Mouse (Mus musculus): ENCODE measurements around the gene Cox11. TPM values are rescaled to one million over a fixed set of nuclear protein-coding genes. Genes with fewer than 3 reads are reported as not detected.

The Cox11 gene
- polyA plus RNA-seq, 1 experiment, result not detected

- Histone ChIP-seq H3K4me1 (ENCODE audit: control insufficient read depth, insufficient read depth, low read length) (no peaks in the 10 kb centered on the region), H3K27ac (ENCODE audit: insufficient read depth, low read depth, low read length) (no peak overlapping the region), H3K4me3 (ENCODE audit: insufficient read depth, low read depth, low read length) (no peak overlapping the region)
- WGBS, result 43% methylated on average over 6 of the region's 6 CpGs
- TF ChIP-seq POLR2A (IDR thresholded peaks at IDR 0.05; ENCODE audit: insufficient read depth, low read depth, low read length) (no peak), CTCF (IDR thresholded peaks at IDR 0.05; ENCODE audit: insufficient read depth, low read depth, low read length) (no peak)
Observed at GRCm38 (mm10) chr11:90623477-90623876, 14.5 kb upstream of the Cox11 start.

GRCm38 (mm10) chr11:90625174-90625573 is 12.8 kb upstream of the Cox11 start:
- no peak overlapping the region for H3K4me3 ChIP-seq (ENCODE audit: insufficient read depth, low read depth, low read length)
- TF ChIP-seq CTCF (IDR thresholded peaks at IDR 0.05; ENCODE audit: insufficient read depth, low read depth, low read length) (no peak), POLR2A (IDR thresholded peaks at IDR 0.05; ENCODE audit: insufficient read depth, low read depth, low read length) (no peak)
- no peaks in the 10 kb centered on the region for H3K4me1 ChIP-seq (ENCODE audit: control insufficient read depth, insufficient read depth, low read length)
- 87% methylated on average over 1 of the region's 1 CpGs for WGBS
- H3K27ac ChIP-seq (ENCODE audit: insufficient read depth, low read depth, low read length), result no peak overlapping the region

- no peak for TF ChIP-seq POLR2A (IDR thresholded peaks at IDR 0.05; ENCODE audit: insufficient read depth, low read depth, low read length)
- no peak for TF ChIP-seq CTCF (IDR thresholded peaks at IDR 0.05; ENCODE audit: insufficient read depth, low read depth, low read length)
- H3K4me3 ChIP-seq (ENCODE audit: insufficient read depth, low read depth, low read length), result no peak overlapping the region
- no peaks in the 10 kb centered on the region for H3K4me1 ChIP-seq (ENCODE audit: control insufficient read depth, insufficient read depth, low read length)
- H3K27ac ChIP-seq (ENCODE audit: insufficient read depth, low read depth, low read length), result no peak overlapping the region
- WGBS, result 71% methylated on average over 1 of the region's 1 CpGs
Observed at GRCm38 (mm10) chr11:90627751-90628150, 10.2 kb upstream of the Cox11 start.

- Histone ChIP-seq H3K4me1 (ENCODE audit: control insufficient read depth, insufficient read depth, low read length) (no peaks in the 10 kb centered on the region), H3K27ac (ENCODE audit: insufficient read depth, low read depth, low read length) (no peak overlapping the region), H3K4me3 (ENCODE audit: insufficient read depth, low read depth, low read length) (no peak overlapping the region)
- TF ChIP-seq CTCF (IDR thresholded peaks at IDR 0.05; ENCODE audit: insufficient read depth, low read depth, low read length), result no peak
- TF ChIP-seq POLR2A (IDR thresholded peaks at IDR 0.05; ENCODE audit: insufficient read depth, low read depth, low read length), result no peak
- 83% methylated on average over 2 of the region's 2 CpGs for WGBS
Observed at GRCm38 (mm10) chr11:90632480-90632879, 5.5 kb upstream of the Cox11 start.

- WGBS, result 87% methylated on average over 3 of the region's 3 CpGs
- Histone ChIP-seq H3K27ac (ENCODE audit: insufficient read depth, low read depth, low read length) (no peak overlapping the region), H3K4me3 (ENCODE audit: insufficient read depth, low read depth, low read length) (no peak overlapping the region), H3K4me1 (ENCODE audit: control insufficient read depth, insufficient read depth, low read length) (no peaks in the 10 kb centered on the region)
- TF ChIP-seq CTCF (IDR thresholded peaks at IDR 0.05; ENCODE audit: insufficient read depth, low read depth, low read length) (no peak), POLR2A (IDR thresholded peaks at IDR 0.05; ENCODE audit: insufficient read depth, low read depth, low read length) (no peak)
Observed at GRCm38 (mm10) chr11:90634661-90635060, 3.3 kb upstream of the Cox11 start.

GRCm38 (mm10) chr11:90638312-90638830 is 398 bp downstream of the Cox11 start:
- H3K27ac ChIP-seq (ENCODE audit: insufficient read depth, low read depth, low read length), result peak overlapping the region; percentile 79
- H3K4me3 ChIP-seq (ENCODE audit: insufficient read depth, low read depth, low read length), result peak overlapping the region; percentile 79
- peaks cover 5% of the 10 kb centered on the region for H3K4me1 ChIP-seq (ENCODE audit: control insufficient read depth, insufficient read depth, low read length)
- WGBS, result under 1% methylated on average over 54 of the region's 54 CpGs
- no peak for TF ChIP-seq POLR2A (IDR thresholded peaks at IDR 0.05; ENCODE audit: insufficient read depth, low read depth, low read length)
- TF ChIP-seq CTCF (IDR thresholded peaks at IDR 0.05; ENCODE audit: insufficient read depth, low read depth, low read length), result no peak

DNA sequence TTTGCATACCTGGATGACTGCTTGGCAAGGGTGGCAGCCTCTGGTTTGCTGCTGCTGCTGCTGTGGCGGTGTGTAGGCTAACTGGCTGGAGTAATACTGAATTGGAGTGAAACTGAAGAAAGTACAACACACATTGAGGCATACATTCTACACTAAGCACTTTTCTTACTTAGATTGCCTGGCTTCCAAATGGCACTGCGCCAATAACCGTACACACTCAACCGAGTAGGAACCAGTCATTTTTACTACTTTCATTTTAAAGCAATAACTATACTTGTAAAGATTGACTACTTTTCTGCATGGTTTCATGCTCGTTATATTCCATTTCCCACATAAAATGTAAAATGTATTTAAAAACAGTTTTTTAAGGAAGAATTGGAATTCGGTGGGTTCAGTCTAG is 11.8 kb downstream of the Cox11 start:
- no peak for TF ChIP-seq POLR2A (IDR thresholded peaks at IDR 0.05; ENCODE audit: insufficient read depth, low read depth, low read length)
- TF ChIP-seq CTCF (IDR thresholded peaks at IDR 0.05; ENCODE audit: insufficient read depth, low read depth, low read length), result no peak

DNA sequence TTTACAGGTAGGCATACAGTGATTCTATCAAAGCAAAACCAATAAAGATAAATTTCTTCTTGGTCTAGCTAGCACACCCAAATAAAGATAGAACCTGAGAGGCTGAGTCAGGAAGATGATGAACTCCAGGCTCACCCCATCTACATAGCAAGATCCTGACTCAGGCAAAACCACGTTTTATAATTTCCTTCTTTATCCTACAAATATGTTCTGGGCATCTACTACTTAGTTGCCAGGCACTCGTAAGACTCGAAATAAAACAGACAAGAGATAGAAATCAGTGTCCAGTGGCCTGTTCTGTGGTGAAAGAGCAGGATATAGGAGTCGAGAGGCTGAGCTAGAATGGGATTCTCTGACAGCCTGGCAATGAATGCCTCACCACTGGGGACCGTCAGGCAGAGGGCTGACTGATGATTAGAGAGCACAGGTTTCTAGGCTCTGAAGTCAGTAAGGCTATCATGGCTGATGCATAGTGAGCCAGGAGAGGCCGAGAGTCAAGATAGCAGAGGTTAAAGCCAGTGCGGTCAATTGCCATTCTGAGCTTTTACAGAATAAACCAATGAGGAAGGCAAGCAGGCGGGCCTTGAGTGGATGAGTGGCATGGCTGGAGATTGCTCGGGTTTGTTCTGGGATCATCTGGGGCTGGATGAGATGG is 12.4 kb downstream of the Cox11 start:
- no peaks in the 10 kb centered on the region for H3K4me1 ChIP-seq (ENCODE audit: control insufficient read depth, insufficient read depth, low read length)
- WGBS, result 86% methylated on average over 9 of the region's 9 CpGs
- H3K27ac ChIP-seq (ENCODE audit: insufficient read depth, low read depth, low read length), result no peak overlapping the region

More for the DNA sequence above, 11.8 kb downstream of the Cox11 start:
- WGBS, result 75% methylated on average over 6 of the region's 6 CpGs
- H3K27ac ChIP-seq (ENCODE audit: insufficient read depth, low read depth, low read length), result no peak overlapping the region
- H3K4me3 ChIP-seq (ENCODE audit: insufficient read depth, low read depth, low read length), result no peak overlapping the region
- H3K4me1 ChIP-seq (ENCODE audit: control insufficient read depth, insufficient read depth, low read length), result no peaks in the 10 kb centered on the region

GRCm38 (mm10) chr11:90652603-90653002 is 14.6 kb downstream of the Cox11 start:
- TF ChIP-seq POLR2A (IDR thresholded peaks at IDR 0.05; ENCODE audit: insufficient read depth, low read depth, low read length) (no peak), CTCF (IDR thresholded peaks at IDR 0.05; ENCODE audit: insufficient read depth, low read depth, low read length) (no peak)
- H3K27ac ChIP-seq (ENCODE audit: insufficient read depth, low read depth, low read length), result no peak overlapping the region
- H3K4me3 ChIP-seq (ENCODE audit: insufficient read depth, low read depth, low read length), result no peak overlapping the region
- 94% methylated on average over 4 of the region's 4 CpGs for WGBS
- no peaks in the 10 kb centered on the region for H3K4me1 ChIP-seq (ENCODE audit: control insufficient read depth, insufficient read depth, low read length)

More for the DNA sequence above, 12.4 kb downstream of the Cox11 start:
- no peak overlapping the region for H3K4me3 ChIP-seq (ENCODE audit: insufficient read depth, low read depth, low read length)
- TF ChIP-seq CTCF (IDR thresholded peaks at IDR 0.05; ENCODE audit: insufficient read depth, low read depth, low read length) (no peak), POLR2A (IDR thresholded peaks at IDR 0.05; ENCODE audit: insufficient read depth, low read depth, low read length) (no peak)
